Mouse (Mus musculus): Measurements from ENCODE around the gene 2900026A02Rik. TPM values are rescaled to one million over a fixed set of nuclear protein-coding genes. Genes with fewer than 3 reads are reported as not detected.
A peak's percentile ranks its signal among the peaks of the same experiment; 100 is the strongest.

2900026A02Rik gene
- polyA plus RNA-seq, 1 experiment from 2014 or later, result 2.7 TPM

DNA sequence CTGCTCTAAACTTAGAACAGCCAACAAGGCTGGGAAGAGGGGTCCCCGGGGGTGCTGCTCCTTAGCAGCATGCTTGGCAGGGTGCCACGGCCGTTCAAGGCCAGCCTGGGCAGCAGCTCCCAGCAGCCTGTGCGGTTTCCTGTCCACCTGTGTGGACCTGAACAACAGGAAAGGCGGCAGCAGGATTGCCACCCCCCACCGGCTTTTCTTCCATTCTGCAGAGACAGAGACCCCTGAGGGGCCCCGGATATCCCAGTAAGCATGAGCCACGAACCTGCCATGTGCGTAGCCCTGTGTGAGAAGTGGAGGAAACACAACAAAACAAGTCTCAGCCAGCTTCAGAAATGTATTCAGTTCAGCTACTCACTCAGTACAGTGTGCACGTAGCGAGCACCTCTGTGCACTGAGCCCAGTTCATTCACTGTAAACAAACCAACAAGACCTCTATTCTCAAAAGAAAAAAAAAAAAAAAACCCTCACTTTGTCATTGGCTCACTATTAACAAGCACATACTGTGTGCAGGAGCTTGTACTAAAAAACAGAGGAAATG lies 69.4 kb downstream of the 2900026A02Rik start:
- no peak overlapping the region for H3K4me3 ChIP-seq (ENCODE audit: low read depth, low read length)
- TF ChIP-seq CTCF (IDR thresholded peaks at IDR 0.05; ENCODE audit: low read depth) (no peak), EP300 (IDR thresholded peaks at IDR 0.05; ENCODE audit: low read depth) (0 out of 2 replicates have a peak, but pooled peaks have one; percentile 20)
- peak overlapping the region; percentile 7; the same call in 1 of the 2 replicates for H3K9ac ChIP-seq (replicated peaks)
- peaks cover 30% of the 10 kb centered on the region for H3K4me1 ChIP-seq (ENCODE audit: insufficient read depth)
- ATAC-seq (0 out of 2 replicates have a peak, but pooled peaks have one; percentile 2), DNase-seq (peak; percentile 71)
- H3K4me2 ChIP-seq (ENCODE audit: low read depth, low read length), result no peak overlapping the region
- no peaks in the 10 kb centered on the region for H3K9me3 ChIP-seq (ENCODE audit: low read length)
- no peaks in the 10 kb centered on the region for H3K27me3 ChIP-seq (ENCODE audit: insufficient read depth, low read length)
- H3K27ac ChIP-seq (ENCODE audit: low read depth), result peak overlapping the region; percentile 85
- WGBS (ENCODE audit: insufficient replicate concordance), result 33% methylated on average over 11 of the region's 11 CpGs
- H3K36me3 ChIP-seq (replicated peaks; ENCODE audit: insufficient read depth, low read length), result no peaks in the 10 kb centered on the region

DNA sequence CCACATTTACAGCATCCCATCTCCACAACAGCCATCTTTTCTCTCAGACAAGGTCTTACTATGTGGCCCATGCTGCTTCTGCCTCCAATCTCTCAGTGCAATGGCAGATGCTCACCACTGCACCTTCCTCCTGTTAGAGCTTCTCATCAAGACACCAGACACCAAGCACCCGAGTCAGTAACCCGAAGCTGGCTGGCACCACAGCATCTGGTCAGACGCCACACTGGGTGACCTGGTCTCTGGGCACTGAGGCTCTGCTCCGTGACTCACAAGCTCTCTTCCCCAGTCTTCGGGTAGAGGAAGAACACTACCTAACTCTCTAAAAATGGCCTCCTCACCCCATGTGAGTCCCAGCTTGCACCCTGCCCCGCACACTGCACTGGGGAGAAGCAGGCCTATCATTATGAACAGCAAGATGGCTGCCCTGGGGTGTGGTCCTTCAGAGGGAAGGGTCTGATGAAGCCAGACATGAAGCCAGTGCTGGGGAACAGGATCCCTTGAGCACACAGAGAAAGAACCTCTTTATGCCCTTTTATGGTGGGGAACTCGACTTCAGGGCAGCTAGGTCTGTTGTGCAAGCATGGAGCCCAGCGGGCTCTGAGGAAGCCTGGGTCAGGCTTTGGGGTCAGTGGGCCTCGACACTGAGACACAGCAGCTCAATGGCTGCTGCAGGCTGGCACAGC lies 70.0 kb downstream of the 2900026A02Rik start:
- Histone ChIP-seq H3K27ac (ENCODE audit: low read depth) (peak overlapping the region; percentile 85), H3K9ac (replicated peaks) (no peak overlapping the region; the same call in 1 of the 2 replicates), H3K4me2 (ENCODE audit: low read depth, low read length) (no peak overlapping the region), H3K9me3 (ENCODE audit: low read length) (no peaks in the 10 kb centered on the region), H3K4me1 (ENCODE audit: insufficient read depth) (peaks cover 32% of the 10 kb centered on the region), H3K36me3 (replicated peaks; ENCODE audit: insufficient read depth, low read length) (no peaks in the 10 kb centered on the region), H3K27me3 (ENCODE audit: insufficient read depth, low read length) (no peaks in the 10 kb centered on the region), H3K4me3 (ENCODE audit: low read depth, low read length) (no peak overlapping the region)
- no peak for TF ChIP-seq EP300 (IDR thresholded peaks at IDR 0.05; ENCODE audit: low read depth)
- TF ChIP-seq CTCF (IDR thresholded peaks at IDR 0.05; ENCODE audit: low read depth), result no peak
- DNase-seq (no peak), ATAC-seq (peak; percentile 14)
- 51% methylated on average over 9 of the region's 9 CpGs for WGBS (ENCODE audit: insufficient replicate concordance)

DNA sequence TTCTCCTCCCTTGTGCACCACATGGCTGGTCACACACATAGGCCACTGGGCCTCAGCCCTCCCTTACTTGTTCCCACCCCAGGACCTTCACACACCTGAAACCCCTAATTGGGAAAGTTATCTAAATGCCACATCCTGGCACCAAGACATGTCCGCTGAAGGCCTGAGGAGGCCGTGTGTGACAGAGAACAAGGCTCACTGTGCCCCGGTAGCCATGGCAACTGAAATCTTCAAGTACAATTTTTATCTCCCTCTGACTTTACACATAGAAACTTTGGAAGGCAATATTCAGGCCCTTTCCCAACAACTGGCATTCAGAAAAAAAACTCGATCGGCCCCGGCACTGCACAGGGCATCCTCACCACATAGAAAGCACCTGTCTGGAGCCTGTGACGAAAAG lies 72.0 kb downstream of the 2900026A02Rik start:
- DNase-seq (no peak), ATAC-seq (no peak)
- 76% methylated on average over 7 of the region's 7 CpGs for WGBS (ENCODE audit: insufficient replicate concordance)
- TF ChIP-seq CTCF (IDR thresholded peaks at IDR 0.05; ENCODE audit: low read depth) (no peak), EP300 (IDR thresholded peaks at IDR 0.05; ENCODE audit: low read depth) (no peak)
- no peak overlapping the region for H3K4me3 ChIP-seq (ENCODE audit: low read depth, low read length)
- H3K27me3 ChIP-seq (ENCODE audit: insufficient read depth, low read length), result no peaks in the 10 kb centered on the region
- no peaks in the 10 kb centered on the region for H3K9me3 ChIP-seq (ENCODE audit: low read length)
- no peak overlapping the region for H3K4me2 ChIP-seq (ENCODE audit: low read depth, low read length)
- no peaks in the 10 kb centered on the region for H3K36me3 ChIP-seq (replicated peaks; ENCODE audit: insufficient read depth, low read length)
- H3K9ac ChIP-seq (replicated peaks), result 0 out of 2 replicates have a peak overlapping the region, but pooled peaks have one; percentile 30
- peaks cover 40% of the 10 kb centered on the region for H3K4me1 ChIP-seq (ENCODE audit: insufficient read depth)
- no peak overlapping the region for H3K27ac ChIP-seq (ENCODE audit: low read depth)

DNA sequence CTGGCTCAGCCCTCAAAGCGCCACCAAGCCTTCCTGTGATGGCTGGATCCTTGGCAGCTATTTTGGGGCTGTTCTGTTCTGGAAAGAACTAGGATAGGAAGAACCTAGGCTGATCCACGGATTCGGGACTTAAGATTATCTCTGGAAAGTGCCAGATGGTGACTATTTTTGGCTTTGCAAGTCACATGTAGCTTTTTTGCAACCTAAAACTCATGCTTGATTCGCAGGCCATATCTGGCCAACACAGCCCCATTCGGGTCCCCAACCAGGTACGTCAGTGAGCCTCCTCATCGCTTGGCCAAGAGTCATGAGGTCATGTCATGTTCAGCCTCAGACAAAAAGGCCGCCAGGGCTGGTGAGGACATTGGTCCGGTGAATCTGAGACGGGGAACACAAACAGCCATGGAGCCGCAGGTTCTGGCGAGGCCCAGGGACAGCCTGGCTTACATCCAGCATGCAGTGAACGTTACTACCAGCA lies 73.0 kb downstream of the 2900026A02Rik start:
- H3K27ac ChIP-seq (ENCODE audit: low read depth), result 0 out of 2 replicates have a peak overlapping the region, but pooled peaks have one; percentile 11
- H3K9me3 ChIP-seq (ENCODE audit: low read length), result no peaks in the 10 kb centered on the region
- peak; percentile 45 for ATAC-seq
- peaks cover 37% of the 10 kb centered on the region for H3K4me1 ChIP-seq (ENCODE audit: insufficient read depth)
- TF ChIP-seq EP300 (IDR thresholded peaks at IDR 0.05; ENCODE audit: low read depth) (no peak), CTCF (IDR thresholded peaks at IDR 0.05; ENCODE audit: low read depth) (no peak)
- WGBS (ENCODE audit: insufficient replicate concordance), result 71% methylated on average over 13 of the region's 13 CpGs
- DNase-seq, result no peak
- H3K9ac ChIP-seq (replicated peaks), result no peak overlapping the region
- H3K4me2 ChIP-seq (ENCODE audit: low read depth, low read length), result no peak overlapping the region
- H3K4me3 ChIP-seq (ENCODE audit: low read depth, low read length), result no peak overlapping the region
- no peaks in the 10 kb centered on the region for H3K27me3 ChIP-seq (ENCODE audit: insufficient read depth, low read length)
- H3K36me3 ChIP-seq (replicated peaks; ENCODE audit: insufficient read depth, low read length), result no peaks in the 10 kb centered on the region

DNA sequence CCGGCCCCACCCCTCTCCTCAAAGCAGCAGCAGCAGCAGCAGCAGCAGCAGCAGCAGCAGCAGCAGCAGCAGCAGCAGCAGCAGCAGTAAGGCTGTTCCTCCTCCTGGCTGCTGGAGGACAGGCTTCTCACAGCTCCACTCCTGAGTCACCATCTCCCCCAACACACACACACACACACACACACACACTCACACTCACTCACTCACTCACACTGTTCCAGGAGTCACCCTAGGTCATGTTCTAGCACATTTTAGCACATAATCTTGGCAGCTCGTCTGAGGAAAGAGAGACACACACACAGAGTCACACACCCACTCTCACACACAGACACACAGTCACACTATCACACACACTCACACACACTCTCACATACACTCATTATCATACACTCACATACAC lies 74.4 kb downstream of the 2900026A02Rik start:
- H3K4me3 ChIP-seq (ENCODE audit: low read depth, low read length), result no peak overlapping the region
- peaks cover 27% of the 10 kb centered on the region for H3K4me1 ChIP-seq (ENCODE audit: insufficient read depth)
- TF ChIP-seq EP300 (IDR thresholded peaks at IDR 0.05; ENCODE audit: low read depth) (no peak), CTCF (IDR thresholded peaks at IDR 0.05; ENCODE audit: low read depth) (no peak)
- whole genome bisulfite sequencing (ENCODE audit: insufficient replicate concordance), result 45% methylated on average over 2 of the region's 2 CpGs
- no peaks in the 10 kb centered on the region for H3K9me3 ChIP-seq (ENCODE audit: low read length)
- H3K36me3 ChIP-seq (replicated peaks; ENCODE audit: insufficient read depth, low read length), result no peaks in the 10 kb centered on the region
- H3K27ac ChIP-seq (ENCODE audit: low read depth), result no peak overlapping the region
- ATAC-seq (no peak), DNase-seq (no peak)
- no peaks in the 10 kb centered on the region for H3K27me3 ChIP-seq (ENCODE audit: insufficient read depth, low read length)
- H3K9ac ChIP-seq (replicated peaks), result no peak overlapping the region
- no peak overlapping the region for H3K4me2 ChIP-seq (ENCODE audit: low read depth, low read length)

DNA sequence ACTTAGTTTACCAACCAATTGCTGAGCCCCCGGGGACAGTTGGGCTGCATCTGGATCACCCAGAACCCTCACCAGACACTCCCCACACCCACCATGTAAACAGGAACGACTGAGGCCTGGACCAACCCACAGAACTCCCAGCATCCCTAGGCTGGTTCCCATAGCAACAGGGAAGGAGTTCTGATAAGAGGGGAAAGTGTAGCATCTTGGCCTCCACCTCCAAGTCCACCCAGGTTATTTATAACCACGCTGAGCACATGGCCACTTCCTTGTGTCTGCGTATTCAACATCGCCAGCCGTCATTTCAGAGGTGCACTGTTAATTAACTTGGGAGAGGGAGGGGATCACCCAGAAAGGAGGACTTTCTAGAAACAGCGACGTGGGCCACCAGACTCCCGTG lies 75.9 kb downstream of the 2900026A02Rik start:
- 47% methylated on average over 9 of the region's 9 CpGs for WGBS (ENCODE audit: insufficient replicate concordance)
- Histone ChIP-seq H3K9ac (replicated peaks) (no peak overlapping the region), H3K4me2 (ENCODE audit: low read depth, low read length) (no peak overlapping the region), H3K4me3 (ENCODE audit: low read depth, low read length) (no peak overlapping the region), H3K9me3 (ENCODE audit: low read length) (no peaks in the 10 kb centered on the region), H3K36me3 (replicated peaks; ENCODE audit: insufficient read depth, low read length) (no peaks in the 10 kb centered on the region), H3K4me1 (ENCODE audit: insufficient read depth) (peaks cover 17% of the 10 kb centered on the region), H3K27me3 (ENCODE audit: insufficient read depth, low read length) (no peaks in the 10 kb centered on the region), H3K27ac (ENCODE audit: low read depth) (no peak overlapping the region)
- DNase-seq (no peak), ATAC-seq (no peak)
- TF ChIP-seq CTCF (IDR thresholded peaks at IDR 0.05; ENCODE audit: low read depth), result no peak
- TF ChIP-seq EP300 (IDR thresholded peaks at IDR 0.05; ENCODE audit: low read depth), result no peak
